Mouse (Mus musculus): ENCODE results near the gene Olfr1217. TPM values are rescaled to one million over a fixed set of nuclear protein-coding genes. Genes with fewer than 3 reads are reported as not detected.
"Not testable (repeated sequence)": the region's sequence is repeated elsewhere in the genome, so short reads cannot be mapped to it uniquely, and the experiment has no call there.

Gene Olfr1217
- total RNA-seq (2021) = not detected
- long read RNA-seq, experiment 1 = 0 reads
- long read RNA-seq, experiment 2 = 0 reads

GRCm38 (mm10) chr2:89031965-89032364 lies at the start of gene Olfr1217:
Olfr1217 (minus strand) TSS chr2:89032065.
- TF ChIP-seq CTCF (IDR thresholded peaks at IDR 0.05) = no peak
- Histone ChIP-seq H3K4me3 (no peak within 1 kb of the TSS), H3K27ac (no peak within 1 kb of the TSS)
- DNase-seq = no peak
- intact Hi-C loops (cut with DNase I) = no loop called here

GRCm38 (mm10) chr2:89081487-89081886 lies 49.6 kb upstream of the Olfr1217 start:
- DNase-seq = no peak
- H3K4me3 ChIP-seq = no peak overlapping the region
- TF ChIP-seq CTCF (IDR thresholded peaks at IDR 0.05) = no peak
- intact Hi-C loops (cut with DNase I) = no loop called here
- no peak overlapping the region for H3K27ac ChIP-seq

GRCm38 (mm10) chr2:89061087-89061486 lies 29.2 kb upstream of the Olfr1217 start, which contains the start of gene Olfr1218:
Olfr1218 (minus strand) TSS chr2:89061187.
- no peak for TF ChIP-seq CTCF (IDR thresholded peaks at IDR 0.05)
- Histone ChIP-seq H3K27ac (no peak within 1 kb of the TSS), H3K4me3 (no peak within 1 kb of the TSS)
- DNase-seq = no peak
- intact Hi-C loops (cut with DNase I) = no loop called here

GRCm38 (mm10) chr2:89021436-89021835 lies 10.4 kb downstream of the Olfr1217 start:
- DNase-seq; H3K4me3 ChIP-seq; intact Hi-C loops (cut with DNase I); H3K27ac ChIP-seq: not testable (repeated sequence)

GRCm38 (mm10) chr2:89018240-89018639 lies 13.6 kb downstream of the Olfr1217 start, which contains the start of gene Olfr1216:
Olfr1216 (minus strand) TSS chr2:89018340.
- Histone ChIP-seq H3K27ac (no peak within 1 kb of the TSS), H3K4me3 (no peak within 1 kb of the TSS)
- DNase-seq = no peak
- TF ChIP-seq CTCF (IDR thresholded peaks at IDR 0.05) = no peak
- intact Hi-C loops (cut with DNase I) = no loop called here

- Histone ChIP-seq H3K4me3 (no peak within 1 kb of the TSS), H3K27ac (no peak within 1 kb of the TSS)
- no peak for DNase-seq
- TF ChIP-seq CTCF (IDR thresholded peaks at IDR 0.05) = no peak
- intact Hi-C loops (cut with DNase I) = no loop called here
These were observed 25.0 kb downstream of the Olfr1217 start, which contains the start of gene Olfr1215 for GRCm38 (mm10) chr2:89006873-89007272. Olfr1215 (minus strand) TSS chr2:89006973.

- no peak for DNase-seq
- intact Hi-C loops (cut with DNase I) = no loop called here
- no peak within 1 kb of the TSS for H3K27ac ChIP-seq
- no peak for TF ChIP-seq CTCF (IDR thresholded peaks at IDR 0.05)
- H3K4me3 ChIP-seq = no peak within 1 kb of the TSS
These were observed 39.3 kb downstream of the Olfr1217 start, which contains the start of gene Olfr1214 for GRCm38 (mm10) chr2:88992553-88992952. Olfr1214 (minus strand) TSS chr2:88992653.

GRCm38 (mm10) chr2:88980181-88980580 lies 51.7 kb downstream of the Olfr1217 start, which contains the start of gene Gm13762:
Gm13762 (minus strand) TSS chr2:88980281.
- TF ChIP-seq CTCF (IDR thresholded peaks at IDR 0.05) = no peak
- intact Hi-C loops (cut with DNase I) = no loop called here

More at GRCm38 (mm10) chr2:88980181-88980580, 51.7 kb downstream of the Olfr1217 start, which contains the start of gene Gm13762:
- no peak within 1 kb of the TSS for H3K4me3 ChIP-seq
- H3K27ac ChIP-seq = no peak within 1 kb of the TSS
- DNase-seq = no peak

Other genes starting within 250 kb of the Olfr1217 start
- gene Olfr1201, start 239.0 kb downstream of the Olfr1217 start, total RNA-seq (2021) = not detected
- not detected for gene Olfr1202, start 217.6 kb downstream of the Olfr1217 start, total RNA-seq (2021)
- gene Olfr1205, start 202.3 kb downstream of the Olfr1217 start, total RNA-seq (2021) = not detected
- not detected for gene Olfr1204, start 182.8 kb downstream of the Olfr1217 start, total RNA-seq (2021)
- not detected for gene Olfr1206, start 168.8 kb downstream of the Olfr1217 start, total RNA-seq (2021)
- gene Olfr1208, start 129.8 kb downstream of the Olfr1217 start, total RNA-seq (2021) = not detected
- gene Olfr1209, start 116.9 kb downstream of the Olfr1217 start, total RNA-seq (2021) = not detected
- gene Olfr1211, start 94.0 kb downstream of the Olfr1217 start, total RNA-seq (2021) = not detected
- not detected for gene Olfr1212, start 78.1 kb downstream of the Olfr1217 start, total RNA-seq (2021)
- not detected for gene Gm13762, start 51.8 kb downstream of the Olfr1217 start, total RNA-seq (2021)
- not detected for gene Olfr1214, start 39.4 kb downstream of the Olfr1217 start, total RNA-seq (2021)
- not detected for gene Olfr1215, start 25.1 kb downstream of the Olfr1217 start, total RNA-seq (2021)
- not detected for gene Olfr1216, start 13.7 kb downstream of the Olfr1217 start, total RNA-seq (2021)
- not detected for gene Olfr1218, start 29.1 kb upstream of the Olfr1217 start, total RNA-seq (2021)
- gene Olfr1219, start 51.4 kb upstream of the Olfr1217 start, total RNA-seq (2021) = not detected
- gene Olfr1220, start 74.8 kb upstream of the Olfr1217 start, total RNA-seq (2021) = not detected
- not detected for gene Olfr1221, start 85.2 kb upstream of the Olfr1217 start, total RNA-seq (2021)
- not detected for gene Olfr1222, start 101.0 kb upstream of the Olfr1217 start, total RNA-seq (2021)
- not detected for gene Olfr1223, start 119.5 kb upstream of the Olfr1217 start, total RNA-seq (2021)
- gene Olfr1224-ps1, start 132.0 kb upstream of the Olfr1217 start, total RNA-seq (2021) = not detected
- not detected for gene Olfr1225, start 142.6 kb upstream of the Olfr1217 start, total RNA-seq (2021)
- gene Olfr1226, start 168.0 kb upstream of the Olfr1217 start, total RNA-seq (2021) = not detected
- gene Olfr1228, start 222.0 kb upstream of the Olfr1217 start, total RNA-seq (2021) = not detected